Comparison of ENCODE assay signal across 18 mouse cellular contexts in genomic region chr3:100754677-100755076, GRCm38 (mm10).
"Had no signal": no experiment of that assay in that cellular context is flagged by ENCODE, and none has a peak within 500 bp of the region (broad histone marks: within the 10 kb centered on the region; RNA-seq: fewer than 3 reads in every experiment).

No protein-coding gene starts in this region.

- H3K4me2 ChIP-seq: lung, embryonic 15.5 days; midbrain, embryonic 12.5 days; neural tube, embryonic 12.5 days; stomach, embryonic 15.5 days had no signal

- H3K27me3 ChIP-seq: lung, embryonic 15.5 days; midbrain, embryonic 12.5 days; neural tube, embryonic 12.5 days; stomach, embryonic 15.5 days had no signal

- H3K4me3 ChIP-seq: lung, embryonic 15.5 days; megakaryocyte, embryonic 14.5 days; midbrain, embryonic 12.5 days; neural tube, embryonic 12.5 days; stomach, embryonic 15.5 days had no signal

- H3K9me3 ChIP-seq: lung, embryonic 15.5 days; megakaryocyte, embryonic 14.5 days; midbrain, embryonic 12.5 days; neural tube, embryonic 12.5 days; stomach, embryonic 15.5 days had no signal

- H3K36me3 ChIP-seq: lung, embryonic 15.5 days; midbrain, embryonic 12.5 days; neural tube, embryonic 12.5 days; stomach, embryonic 15.5 days had no signal

- DNase-seq: liver, postnatal 0 days; lung, adult 2 months; lung, postnatal 14 days; lung, postnatal 36 days; midbrain, embryonic 14.5 days; right cerebral cortex, postnatal 14 days; thymus, adult 2 months; thymus, postnatal 25 days; thymus, postnatal 4 days had no signal

- H3K27ac ChIP-seq: lung, embryonic 15.5 days; macrophage; midbrain, embryonic 12.5 days; neural tube, embryonic 12.5 days; stomach, embryonic 15.5 days; stomach, postnatal 0 days had no signal

- H3K4me1 ChIP-seq: lung, embryonic 15.5 days; megakaryocyte, embryonic 14.5 days; midbrain, embryonic 12.5 days; neural tube, embryonic 12.5 days; stomach, embryonic 15.5 days had no signal

- ATAC-seq: liver, postnatal 0 days; lung, postnatal 0 days; midbrain, embryonic 16.5 days had no signal

- H3K9ac ChIP-seq: liver, postnatal 0 days; lung, embryonic 15.5 days; midbrain, embryonic 12.5 days; neural tube, embryonic 12.5 days; stomach, embryonic 15.5 days had no signal
